Mouse (Mus musculus): ENCODE measurements around the gene Gm20388. TPM values are rescaled to one million over a fixed set of nuclear protein-coding genes. Genes with fewer than 3 reads are reported as not detected.

The Gm20388 gene
- polyA plus RNA-seq, 1 experiment, result 59.3 TPM

DNA sequence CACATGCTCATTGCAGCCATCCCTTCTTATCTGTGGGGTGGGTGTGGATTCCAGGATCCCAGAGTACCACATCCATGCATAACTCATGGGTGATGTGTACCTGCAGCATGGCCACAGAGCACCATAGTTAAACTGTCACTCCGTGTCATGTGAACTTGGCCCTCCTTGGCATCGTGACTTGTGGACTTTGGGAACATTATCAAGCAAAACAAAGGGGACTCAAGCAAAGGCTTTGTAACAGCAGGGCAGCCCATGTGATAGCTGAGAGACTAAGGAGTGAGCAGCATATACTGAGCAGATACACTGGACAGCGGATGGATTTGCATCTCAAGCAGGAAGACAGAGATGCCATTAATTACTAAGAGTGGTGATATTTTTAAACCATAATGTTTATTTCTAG lies 2188.1 kb downstream of the Gm20388 start:
- DNase-seq (ENCODE audit: low read depth), result no peak
- no peak for TF ChIP-seq POLR2A (IDR thresholded peaks at IDR 0.05; ENCODE audit: borderline replicate concordance, extremely low read depth, insufficient read depth, insufficient read length, poor library complexity, severe bottlenecking)
- no peak for TF ChIP-seq CTCF (IDR thresholded peaks at IDR 0.05; ENCODE audit: borderline replicate concordance, extremely low read depth, insufficient read depth, insufficient read length)

DNA sequence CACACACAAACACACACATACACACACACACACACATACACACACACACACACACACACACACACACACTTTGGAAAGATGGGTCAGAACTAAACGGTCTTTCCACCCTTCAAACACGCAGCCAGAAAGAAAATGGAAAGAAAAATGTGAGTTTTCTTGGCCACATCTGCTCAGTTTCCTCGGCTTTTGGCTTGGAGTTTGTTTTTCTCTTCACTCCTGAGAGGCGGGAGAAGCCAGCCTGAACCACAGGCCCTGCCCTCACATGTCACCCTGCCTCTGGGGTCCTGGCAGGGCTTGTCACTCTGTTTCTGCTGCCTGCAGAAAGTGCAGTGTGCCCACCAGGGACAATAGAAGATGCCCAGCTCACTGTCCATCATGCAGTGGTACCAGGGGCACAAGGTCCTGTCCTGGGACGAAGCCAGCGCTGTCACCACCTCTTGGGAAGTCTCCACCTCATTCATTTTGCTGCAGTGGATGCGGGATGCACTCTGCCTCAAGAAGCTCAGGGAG lies 2189.1 kb downstream of the Gm20388 start:
- TF ChIP-seq CTCF (IDR thresholded peaks at IDR 0.05; ENCODE audit: borderline replicate concordance, extremely low read depth, insufficient read depth, insufficient read length) (no peak), POLR2A (IDR thresholded peaks at IDR 0.05; ENCODE audit: borderline replicate concordance, extremely low read depth, insufficient read depth, insufficient read length, poor library complexity, severe bottlenecking) (no peak)
- DNase-seq (ENCODE audit: low read depth), result no peak

DNA sequence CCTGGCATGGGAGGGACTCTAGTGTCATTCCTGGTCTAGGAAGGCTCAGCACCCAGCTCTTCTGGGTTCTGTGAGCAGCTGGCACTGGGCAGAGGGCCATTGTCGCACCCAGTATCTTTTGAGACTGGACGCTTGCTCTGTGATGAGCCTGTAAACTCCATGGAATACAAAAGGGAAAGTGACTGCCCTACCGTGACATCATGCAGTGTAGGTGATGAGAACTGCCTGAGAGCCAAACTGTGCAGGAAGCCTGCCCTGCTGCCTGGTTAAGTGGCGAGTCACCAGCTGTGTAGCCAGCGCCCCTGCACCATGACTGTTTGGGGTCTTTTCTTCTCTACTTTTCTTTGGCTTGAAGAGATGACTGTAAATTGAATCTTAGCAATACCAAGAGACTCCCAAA lies 2191.2 kb downstream of the Gm20388 start:
- no peak for DNase-seq (ENCODE audit: low read depth)
- no peak for TF ChIP-seq POLR2A (IDR thresholded peaks at IDR 0.05; ENCODE audit: borderline replicate concordance, extremely low read depth, insufficient read depth, insufficient read length, poor library complexity, severe bottlenecking)
- TF ChIP-seq CTCF (IDR thresholded peaks at IDR 0.05; ENCODE audit: borderline replicate concordance, extremely low read depth, insufficient read depth, insufficient read length), result no peak

DNA sequence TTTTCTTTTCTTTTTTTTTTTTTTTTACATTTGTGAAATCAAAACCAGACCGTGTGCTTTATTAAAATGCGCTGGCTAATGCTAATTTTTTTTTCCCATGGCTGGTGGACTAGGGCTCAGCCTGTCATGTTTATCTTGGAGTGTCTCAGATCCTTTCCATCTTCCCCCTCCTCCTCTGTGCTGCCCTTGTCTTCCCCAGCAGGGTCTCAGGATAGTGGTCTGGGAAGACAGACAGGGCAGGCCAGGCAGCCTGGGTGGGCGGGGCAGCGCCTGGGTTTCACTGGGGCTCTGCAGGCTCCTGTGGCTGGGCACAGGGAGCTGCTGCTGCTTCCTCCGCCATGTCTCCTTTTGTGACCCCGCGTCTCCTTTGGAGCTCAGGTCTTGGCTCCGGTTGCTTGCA lies 2191.6 kb downstream of the Gm20388 start:
- peak; percentile 21 for DNase-seq (ENCODE audit: low read depth)

DNA sequence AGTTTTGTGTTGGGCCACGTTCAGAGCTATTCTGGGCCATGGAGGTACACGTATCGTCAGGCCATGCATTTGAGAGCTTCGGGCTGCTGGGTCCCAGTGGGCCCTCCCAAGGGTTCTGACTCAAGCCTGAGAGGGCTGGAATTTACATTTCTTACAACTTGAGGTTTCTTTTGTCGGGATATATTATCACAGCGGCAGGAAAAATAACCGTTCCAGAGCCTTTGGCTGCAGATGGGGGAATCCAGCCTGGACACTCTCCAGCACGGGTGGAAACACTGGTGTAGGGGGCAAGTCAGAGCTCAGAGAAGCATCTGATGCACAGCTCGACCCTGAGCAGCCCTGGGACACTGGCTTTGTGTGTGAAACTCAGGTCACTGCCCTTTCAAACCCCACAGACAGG lies 2192.6 kb downstream of the Gm20388 start:
- no peak for TF ChIP-seq CTCF (IDR thresholded peaks at IDR 0.05; ENCODE audit: borderline replicate concordance, extremely low read depth, insufficient read depth, insufficient read length)
- TF ChIP-seq POLR2A (IDR thresholded peaks at IDR 0.05; ENCODE audit: borderline replicate concordance, extremely low read depth, insufficient read depth, insufficient read length, poor library complexity, severe bottlenecking), result no peak
- DNase-seq (ENCODE audit: low read depth), result no peak

More for the DNA sequence above, 2191.6 kb downstream of the Gm20388 start:
- TF ChIP-seq POLR2A (IDR thresholded peaks at IDR 0.05; ENCODE audit: borderline replicate concordance, extremely low read depth, insufficient read depth, insufficient read length, poor library complexity, severe bottlenecking) (no peak), CTCF (IDR thresholded peaks at IDR 0.05; ENCODE audit: borderline replicate concordance, extremely low read depth, insufficient read depth, insufficient read length) (no peak)

DNA sequence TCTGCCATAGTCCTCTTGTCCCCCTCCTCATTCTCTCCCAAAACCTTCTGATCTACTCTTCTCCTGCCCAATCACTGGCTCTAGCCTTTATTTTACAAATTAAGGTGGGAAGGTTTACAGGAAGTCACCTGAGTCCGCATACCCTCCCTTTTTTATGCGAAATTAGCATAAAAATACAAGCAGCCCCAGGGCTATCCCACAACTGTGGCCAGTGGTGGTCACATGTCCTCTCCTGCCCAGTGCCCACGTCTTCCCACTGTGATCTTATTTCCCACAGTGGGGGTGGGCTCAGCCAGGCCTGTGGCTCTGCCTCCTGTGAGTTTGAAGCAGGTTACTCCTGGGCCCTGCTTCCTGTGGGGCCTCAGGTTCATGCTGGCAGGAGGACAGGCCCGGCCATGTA lies 2194.0 kb downstream of the Gm20388 start:
- DNase-seq (ENCODE audit: low read depth), result no peak
- TF ChIP-seq POLR2A (IDR thresholded peaks at IDR 0.05; ENCODE audit: borderline replicate concordance, extremely low read depth, insufficient read depth, insufficient read length, poor library complexity, severe bottlenecking) (no peak), CTCF (IDR thresholded peaks at IDR 0.05; ENCODE audit: borderline replicate concordance, extremely low read depth, insufficient read depth, insufficient read length) (no peak)

DNA sequence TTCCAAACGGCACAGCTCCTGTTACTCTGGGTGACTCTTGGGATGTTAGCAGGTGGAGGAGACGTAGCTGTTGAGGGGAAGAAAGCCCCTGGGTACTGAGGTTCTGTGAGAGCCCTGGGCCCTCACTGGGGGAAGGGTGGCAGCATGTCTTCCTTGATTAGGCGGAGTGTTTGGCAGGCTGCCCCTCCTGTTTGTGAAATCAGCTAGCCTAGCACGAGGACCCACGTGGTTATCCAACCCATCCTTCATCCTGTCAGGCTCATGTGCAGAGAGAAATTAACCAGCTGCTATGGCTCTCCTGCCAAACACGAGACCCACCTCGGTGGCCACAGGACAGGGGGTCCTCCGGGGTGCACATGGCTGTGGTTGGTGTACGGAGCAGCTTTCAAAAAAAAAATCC lies 2195.6 kb downstream of the Gm20388 start:
- peak; percentile 91 for DNase-seq (ENCODE audit: low read depth)
- TF ChIP-seq POLR2A (IDR thresholded peaks at IDR 0.05; ENCODE audit: borderline replicate concordance, extremely low read depth, insufficient read depth, insufficient read length, poor library complexity, severe bottlenecking), result no peak
- no peak for TF ChIP-seq CTCF (IDR thresholded peaks at IDR 0.05; ENCODE audit: borderline replicate concordance, extremely low read depth, insufficient read depth, insufficient read length)

DNA sequence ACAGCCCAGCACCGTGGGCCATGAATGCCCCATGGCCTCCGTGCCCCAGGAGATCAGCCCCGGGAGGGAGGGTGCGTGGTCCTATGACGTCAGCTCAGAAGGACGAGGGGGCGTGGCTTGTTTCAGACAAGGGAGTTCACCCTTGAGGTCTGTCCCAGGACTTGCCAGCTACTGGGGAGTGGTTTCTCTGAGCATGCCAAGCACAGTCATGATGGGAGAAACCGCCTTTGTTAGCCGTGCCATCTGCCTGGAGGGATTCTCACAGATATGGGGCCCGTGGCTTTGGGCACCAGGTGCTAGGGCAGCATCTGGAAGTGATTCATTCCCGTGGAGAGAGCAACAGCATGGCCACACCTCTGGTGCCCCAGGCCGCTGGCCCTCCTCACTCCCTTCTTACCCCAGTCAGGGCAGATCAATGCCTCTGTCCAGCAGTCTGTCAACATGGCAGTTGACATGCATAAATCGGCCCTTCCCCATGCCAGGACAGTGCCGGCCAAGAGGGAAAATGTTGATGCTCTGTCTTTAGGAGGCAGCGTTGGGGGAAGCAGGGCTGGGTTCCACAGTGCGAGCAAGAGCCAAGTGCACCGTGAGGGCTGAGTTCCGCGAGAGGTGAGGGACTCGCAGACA lies 2199.7 kb downstream of the Gm20388 start:
- TF ChIP-seq POLR2A (IDR thresholded peaks at IDR 0.05; ENCODE audit: borderline replicate concordance, extremely low read depth, insufficient read depth, insufficient read length, poor library complexity, severe bottlenecking) (no peak), CTCF (IDR thresholded peaks at IDR 0.05; ENCODE audit: borderline replicate concordance, extremely low read depth, insufficient read depth, insufficient read length) (no peak)
- no peak for DNase-seq (ENCODE audit: low read depth)

DNA sequence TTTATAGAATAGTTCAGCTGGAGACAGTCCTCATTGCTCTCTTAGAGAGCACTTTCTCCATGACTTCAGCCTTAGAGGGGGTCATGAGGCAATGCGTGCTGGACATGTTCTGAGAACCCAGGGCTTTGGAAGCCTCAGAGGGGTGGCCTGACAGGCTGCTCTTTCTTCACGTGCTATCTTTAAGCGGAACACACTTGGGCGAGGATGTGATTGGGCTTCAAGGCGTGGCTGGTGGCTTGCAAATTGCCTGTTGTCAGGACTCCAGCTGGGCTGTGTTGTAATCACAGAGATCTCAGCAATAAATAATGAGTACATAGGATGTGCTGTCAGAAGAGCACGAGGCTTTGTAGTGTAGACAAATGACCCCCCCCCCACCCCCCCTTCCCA lies 2200.2 kb downstream of the Gm20388 start:
- peak; percentile 49 for DNase-seq (ENCODE audit: low read depth)
- no peak for TF ChIP-seq POLR2A (IDR thresholded peaks at IDR 0.05; ENCODE audit: borderline replicate concordance, extremely low read depth, insufficient read depth, insufficient read length, poor library complexity, severe bottlenecking)
- TF ChIP-seq CTCF (IDR thresholded peaks at IDR 0.05; ENCODE audit: borderline replicate concordance, extremely low read depth, insufficient read depth, insufficient read length), result no peak

DNA sequence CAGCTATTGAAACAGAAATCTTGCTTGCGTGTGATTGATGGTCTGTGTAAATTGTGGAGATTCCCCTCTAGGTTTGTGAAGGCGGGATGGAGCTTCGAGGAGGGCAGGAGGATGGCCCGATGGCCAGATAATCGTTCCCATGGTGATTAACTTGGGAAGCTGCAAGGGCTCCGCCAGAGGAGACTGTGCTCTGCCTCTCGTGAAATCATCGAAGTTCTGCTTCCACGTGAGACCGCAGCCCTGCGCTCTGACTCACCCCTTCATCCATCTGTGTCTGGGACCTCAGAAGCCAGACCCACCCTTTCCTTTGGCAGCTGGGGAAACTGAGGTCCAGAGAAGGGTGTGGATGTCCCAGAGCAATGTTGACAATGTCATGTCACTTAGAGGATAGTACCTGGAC lies 2201.1 kb downstream of the Gm20388 start:
- TF ChIP-seq POLR2A (IDR thresholded peaks at IDR 0.05; ENCODE audit: borderline replicate concordance, extremely low read depth, insufficient read depth, insufficient read length, poor library complexity, severe bottlenecking), result no peak
- DNase-seq (ENCODE audit: low read depth), result no peak

DNA sequence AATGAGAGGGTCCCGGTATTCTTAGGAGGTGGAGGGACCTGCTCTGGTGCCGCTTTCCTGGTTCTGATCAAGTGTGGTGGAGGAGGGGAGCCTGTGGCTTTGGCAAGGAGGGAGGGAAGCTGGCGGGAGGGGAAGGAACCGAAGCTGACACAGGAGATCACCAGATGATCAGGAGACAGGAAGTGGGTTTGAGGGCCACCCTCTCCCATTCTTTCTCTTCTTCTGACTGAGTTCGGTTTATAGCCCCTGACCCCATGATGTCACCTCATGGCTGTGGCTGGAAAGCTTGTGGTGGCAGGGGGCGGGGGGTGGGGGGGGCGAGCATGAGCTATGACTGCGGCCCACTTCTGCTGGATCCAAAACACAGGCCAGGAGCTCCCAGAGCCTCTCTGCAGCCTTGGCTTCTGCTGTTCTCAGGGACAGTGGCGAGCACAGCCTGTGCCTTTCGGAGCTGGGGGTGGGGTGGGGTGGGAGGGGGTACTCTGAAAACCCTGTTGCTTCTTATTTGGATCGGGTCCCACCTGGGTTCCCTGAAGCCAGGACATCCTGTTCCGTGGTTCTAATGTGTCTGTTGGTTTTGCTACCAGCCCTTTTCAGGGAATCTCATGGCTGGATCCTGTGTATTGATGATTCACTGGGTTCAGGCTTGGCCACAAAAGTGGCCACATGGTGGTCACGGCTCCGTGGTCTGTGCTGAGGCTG lies 2201.8 kb downstream of the Gm20388 start:
- TF ChIP-seq CTCF (IDR thresholded peaks at IDR 0.05; ENCODE audit: borderline replicate concordance, extremely low read depth, insufficient read depth, insufficient read length), result no peak
- no peak for TF ChIP-seq POLR2A (IDR thresholded peaks at IDR 0.05; ENCODE audit: borderline replicate concordance, extremely low read depth, insufficient read depth, insufficient read length, poor library complexity, severe bottlenecking)
- DNase-seq (ENCODE audit: low read depth), result no peak

DNA sequence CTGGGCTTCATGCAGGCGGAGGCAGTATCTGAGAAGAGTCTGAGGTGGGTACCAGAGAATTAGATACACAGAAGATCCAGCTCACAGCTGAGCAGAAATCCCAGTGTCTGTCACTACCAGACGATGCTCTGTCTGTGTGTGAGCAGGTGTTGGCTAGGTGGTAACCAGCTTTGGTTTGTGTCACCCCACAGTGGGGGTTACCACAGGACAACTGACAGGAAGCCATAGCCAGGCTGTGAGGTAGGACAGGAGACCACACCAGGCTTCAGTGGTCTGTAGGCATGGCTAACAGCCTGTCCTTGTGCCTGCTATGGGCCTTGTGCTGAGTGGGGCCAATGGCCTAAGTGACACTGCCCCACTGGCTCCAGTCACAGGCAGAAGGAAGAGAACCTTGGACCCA lies 2204.2 kb downstream of the Gm20388 start:
- TF ChIP-seq CTCF (IDR thresholded peaks at IDR 0.05; ENCODE audit: borderline replicate concordance, extremely low read depth, insufficient read depth, insufficient read length) (no peak), POLR2A (IDR thresholded peaks at IDR 0.05; ENCODE audit: borderline replicate concordance, extremely low read depth, insufficient read depth, insufficient read length, poor library complexity, severe bottlenecking) (no peak)
- DNase-seq (ENCODE audit: low read depth), result no peak

Data from brain, embryonic 14.5 days (tissue).